Mouse (Mus musculus): ENCODE results near the gene Nav1.

Nav1 gene

DNA sequence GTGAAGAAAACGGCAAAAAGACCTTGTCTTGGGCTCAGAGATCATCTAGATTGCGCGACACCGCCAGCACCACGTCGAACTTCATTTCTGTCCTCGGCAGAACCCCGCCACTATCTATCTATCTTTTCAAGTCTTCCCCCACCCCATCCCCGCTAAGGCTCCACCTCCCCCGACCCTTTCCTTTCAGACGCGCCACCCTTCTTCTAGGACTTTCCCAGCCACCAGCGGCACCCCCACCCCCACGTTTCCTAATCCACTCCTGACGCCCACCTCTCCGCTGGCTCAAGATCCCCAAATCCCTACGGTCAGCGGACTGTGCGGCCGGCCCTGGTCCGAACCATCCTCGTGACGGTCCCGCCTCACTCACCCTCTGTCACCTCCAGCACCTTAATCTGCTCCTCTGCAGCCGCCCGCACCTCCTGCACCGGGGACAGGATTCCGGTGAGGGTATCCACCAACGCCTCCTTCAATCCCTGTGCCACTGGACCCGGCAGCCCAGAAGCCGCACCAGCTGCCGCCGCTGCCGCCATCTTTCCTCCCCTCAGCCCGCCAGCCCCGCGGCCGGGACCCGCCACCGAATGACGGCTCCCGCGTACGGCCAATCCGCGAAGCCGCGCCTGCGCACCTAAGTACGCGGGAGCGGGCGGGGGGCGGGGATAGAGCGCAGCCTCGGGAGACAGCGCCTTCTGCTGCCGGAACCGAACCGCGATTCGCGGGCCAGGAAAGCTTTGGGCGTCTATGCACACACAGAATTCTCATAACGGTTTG lies 177.0 kb downstream of the Nav1 start, which contains the start of gene Ipo9:
Gene Ipo9, minus strand, starts transcription at position 599 of the 768 bp plus-strand sequence.
- DNase-seq, result peak; percentile 95

GRCm38 (mm10) chr1:135427390-135427789 lies 179.7 kb downstream of the Nav1 start:
- no peak for DNase-seq

DNA sequence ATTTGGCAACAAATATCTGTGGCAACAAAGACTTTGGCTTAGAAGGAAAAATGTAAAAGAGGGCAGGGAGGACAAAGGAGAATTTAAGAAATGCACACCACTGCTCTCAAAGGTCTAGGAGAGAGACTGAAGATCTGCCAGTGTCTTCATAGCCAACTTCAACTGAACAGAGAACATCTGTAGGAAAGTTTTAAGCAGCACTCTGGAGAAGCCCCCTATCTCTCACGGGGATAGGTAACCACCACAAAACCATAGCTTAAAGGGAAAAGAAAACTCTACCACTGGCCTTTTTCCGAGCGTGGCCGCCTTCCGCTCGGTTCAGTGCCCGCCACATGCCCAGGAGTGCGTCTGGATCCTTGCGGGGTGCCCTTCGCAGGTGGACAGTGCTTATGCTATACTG lies 180.4 kb downstream of the Nav1 start:
- DNase-seq, result no peak

DNA sequence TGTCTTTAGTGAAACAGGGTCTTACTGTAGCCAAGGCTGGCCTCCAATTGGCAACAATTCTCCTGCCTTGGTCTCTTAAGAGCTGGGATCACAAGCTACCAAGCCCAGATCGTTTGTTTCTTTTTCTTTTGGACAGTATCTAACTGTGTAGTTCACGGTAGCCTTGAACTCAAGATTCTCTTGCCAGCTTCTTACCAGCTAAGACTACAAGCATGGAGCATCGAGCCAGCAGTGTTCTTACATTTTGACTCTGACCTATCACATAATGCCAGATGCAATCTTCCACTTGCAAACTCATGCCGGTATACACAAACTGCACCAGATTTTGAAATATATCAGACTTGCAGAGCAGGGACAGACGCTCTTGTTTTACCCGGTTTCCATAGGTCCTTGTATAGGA lies 184.3 kb downstream of the Nav1 start:
- no peak for DNase-seq

- peak; percentile 6 for DNase-seq
These were observed 193.1 kb downstream of the Nav1 start for GRCm38 (mm10) chr1:135413996-135414395.

DNA sequence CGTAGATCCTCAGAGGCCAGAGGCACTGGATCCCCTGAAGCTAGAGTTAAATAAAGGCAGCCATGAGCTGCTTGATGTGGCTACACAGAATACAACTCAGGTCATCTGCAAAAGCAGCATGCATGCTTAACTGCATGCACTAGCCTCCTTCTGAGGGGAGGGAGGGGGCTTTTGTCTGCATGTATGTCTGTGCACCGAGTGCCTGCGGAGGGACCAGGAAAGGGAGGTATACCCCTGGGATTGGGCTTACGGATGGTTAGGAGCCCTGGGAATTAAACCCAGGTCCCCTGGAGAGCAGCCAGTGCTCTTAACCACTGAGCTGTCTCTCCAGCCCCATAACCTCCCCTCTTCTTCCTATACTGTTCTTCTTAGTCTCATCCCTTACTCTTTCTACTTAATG lies 195.0 kb downstream of the Nav1 start:
- no peak for DNase-seq

DNA sequence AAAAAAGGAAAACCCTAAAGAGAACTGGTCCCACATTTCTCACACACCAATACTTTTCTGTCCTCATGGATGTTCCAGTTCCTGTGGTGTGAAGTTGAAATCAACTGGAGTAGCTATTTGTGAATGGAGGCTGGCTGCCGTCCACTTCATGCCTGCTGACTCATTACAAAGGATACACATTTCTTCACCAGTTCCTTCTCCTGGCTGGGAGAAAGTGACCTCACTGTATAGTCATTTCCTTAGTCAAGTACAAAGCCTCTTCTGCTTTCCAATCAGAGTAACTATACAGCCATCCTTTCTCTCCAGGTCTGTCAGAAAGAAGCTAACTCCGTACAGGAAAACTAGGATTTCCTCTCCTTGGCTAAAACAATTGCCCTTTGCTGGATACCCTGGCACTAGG lies 196.1 kb downstream of the Nav1 start:
- DNase-seq, result peak; percentile 31

DNA sequence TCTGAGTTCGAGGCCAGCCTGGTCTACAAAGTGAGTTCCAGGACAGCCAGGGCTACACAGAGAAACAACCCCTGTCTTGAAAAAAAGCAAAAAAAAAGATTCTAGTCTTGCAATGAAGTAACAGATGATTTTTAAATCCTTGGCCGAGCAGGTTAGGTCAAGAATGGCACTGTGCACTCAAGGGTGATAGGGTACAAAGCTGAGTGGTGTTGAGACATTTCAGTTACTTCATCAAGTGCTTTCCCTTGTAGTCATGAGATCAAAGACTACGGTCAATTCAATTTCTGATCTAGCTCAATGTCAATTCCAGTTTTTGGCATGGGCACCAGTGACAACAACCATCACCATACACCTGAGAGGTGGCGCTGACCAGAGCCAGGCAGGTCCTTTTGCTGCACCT lies 198.1 kb downstream of the Nav1 start:
- DNase-seq, result no peak

DNA sequence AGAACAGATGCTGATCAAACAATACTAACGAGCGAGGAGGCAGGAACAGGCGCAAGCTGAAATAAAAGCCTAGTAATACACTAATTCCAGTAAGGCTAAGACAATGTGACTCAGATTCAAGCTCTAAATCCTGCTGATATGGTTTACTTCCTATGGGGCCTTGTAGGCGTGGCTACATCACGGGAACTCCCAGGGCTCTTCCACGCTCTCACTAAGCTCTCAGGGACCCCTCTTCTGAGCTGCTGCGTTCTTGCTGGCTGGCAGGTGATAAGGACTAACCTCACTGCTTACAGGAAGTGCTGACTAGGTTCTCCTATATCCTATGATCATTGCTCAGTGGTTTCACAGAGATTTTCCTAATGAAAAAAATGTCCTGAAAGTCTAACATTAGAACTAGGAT lies 201.7 kb downstream of the Nav1 start:
- DNase-seq, result no peak

DNA sequence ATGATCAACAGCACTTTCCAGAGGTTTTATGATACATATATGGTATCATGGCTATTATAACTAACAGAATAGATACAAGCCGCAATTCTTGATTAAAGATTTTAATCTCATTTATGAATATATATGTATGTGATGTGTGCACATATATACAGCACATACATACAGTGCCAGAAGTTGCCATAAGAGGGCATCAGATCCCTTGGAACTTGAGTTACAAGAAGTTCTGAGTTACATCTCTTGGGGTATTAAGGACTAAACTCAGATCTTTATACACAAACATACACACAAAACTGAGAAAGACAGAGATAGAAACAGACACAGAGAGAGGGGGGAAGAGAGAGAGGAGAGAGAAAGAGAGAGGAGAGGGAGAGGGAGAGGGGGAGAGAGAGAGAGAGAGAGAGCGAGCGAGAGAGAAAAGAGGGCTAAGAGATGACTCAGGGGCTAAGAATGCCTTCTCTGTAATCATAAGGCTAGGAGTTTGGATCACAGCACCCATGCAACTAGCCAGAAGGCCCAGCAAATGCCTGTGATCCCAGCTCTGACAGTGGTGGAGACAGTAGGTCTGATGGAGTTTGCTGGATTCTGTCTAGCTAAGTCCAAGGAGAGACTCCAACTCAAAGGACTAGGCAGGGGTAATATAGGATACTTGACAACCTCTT lies 205.5 kb downstream of the Nav1 start:
- DNase-seq, result no peak

DNA sequence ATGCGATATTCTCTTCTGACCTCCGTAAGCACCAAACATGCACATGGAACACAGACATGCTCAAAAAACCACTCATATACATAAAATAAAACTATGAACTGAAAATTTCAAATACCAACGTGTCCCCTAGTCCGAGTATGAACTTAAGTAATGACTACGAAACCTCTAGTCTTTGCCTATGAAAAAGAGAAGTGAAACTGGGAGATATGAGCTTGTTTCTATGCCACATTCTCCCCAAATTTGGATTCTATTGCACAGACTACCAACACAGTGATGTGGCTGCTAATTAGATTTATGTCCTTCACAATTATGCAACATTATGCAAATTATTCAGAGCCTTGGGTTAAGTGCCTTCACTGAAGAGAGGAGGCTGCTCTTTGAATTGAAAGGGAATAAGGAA lies 207.6 kb downstream of the Nav1 start:
- DNase-seq, result no peak

GRCm38 (mm10) chr1:135385161-135385560 lies 221.9 kb downstream of the Nav1 start:
- peak; percentile 59 for DNase-seq

Measured in right cerebral cortex, postnatal 25 days (tissue).